Mouse (Mus musculus): ENCODE data around the gene Dda1.

GRCm38 (mm10) chr8:71497881-71498501 lies 29.0 kb downstream of the Dda1 start:
- TF ChIP-seq CTCF (IDR thresholded peaks at IDR 0.05; ENCODE audit: extremely low read depth, insufficient read depth, low read length): no peak
- TF ChIP-seq POLR2A (IDR thresholded peaks at IDR 0.05; ENCODE audit: extremely low read depth, insufficient read depth, low read length): no peak

Data from cortical plate, adult 2 months (tissue).